Mouse (Mus musculus) testis, adult 2 months (tissue): ENCODE results near the gene Atf7ip2. TPM values are rescaled to one million over a fixed set of nuclear protein-coding genes. Genes with fewer than 3 reads are reported as not detected.
A peak's percentile ranks its signal among the peaks of the same experiment; 100 is the strongest.
"Not testable (repeated sequence)": the region's sequence is repeated elsewhere in the genome, so short reads cannot be mapped to it uniquely, and the experiment has no call there.

Experiments used
- H3K27ac ChIP-seq: fragments of 200-500 bp; 2 replicates; pipeline ENCODE4 v1.5.1; 2012; ENCODE audit warnings: low read depth, low read length; ENCODE audit not compliant: control insufficient read depth, insufficient read depth
- H3K27me3 ChIP-seq: fragments of 200-500 bp; 2 replicates; pipeline ENCODE4 v1.6.1; 2012; ENCODE audit warnings: mild to moderate bottlenecking, low read length, moderate library complexity; ENCODE audit not compliant: control insufficient read depth, insufficient read depth
- H3K36me3 ChIP-seq: fragments of 200-500 bp; 2 replicates; pipeline ENCODE4 v1.6.1; 2012; ENCODE audit warnings: mild to moderate bottlenecking, low read length; ENCODE audit not compliant: control insufficient read depth, insufficient read depth
- H3K4me1 ChIP-seq: fragments of 200-500 bp; 2 replicates; pipeline ENCODE4 v1.6.1; 2012; ENCODE audit warnings: low read length; ENCODE audit not compliant: control insufficient read depth, insufficient read depth
- H3K4me3 ChIP-seq: fragments of 200-500 bp; 2 replicates; pipeline ENCODE4 v1.5.1; 2012; ENCODE audit warnings: low read depth, mild to moderate bottlenecking, low read length, moderate library complexity, mixed read lengths; ENCODE audit not compliant: control insufficient read depth
- CTCF ChIP-seq: fragments of 200-500 bp; IDR thresholded peaks from 2 replicates; pipeline ENCODE4 v1.5.1; 2012; ENCODE audit warnings: low read depth, mild to moderate bottlenecking, inconsistent platforms, low read length, moderate library complexity; ENCODE audit not compliant: control insufficient read depth, insufficient read depth, insufficient replicate concordance
- POLR2A ChIP-seq: fragments of 200-500 bp; IDR thresholded peaks from 2 replicates; pipeline ENCODE4 v1.6.1; 2012; ENCODE audit warnings: low read depth, mild to moderate bottlenecking, inconsistent platforms, low read length, moderate library complexity; ENCODE audit not compliant: control insufficient read depth
- polyA plus RNA-seq: library from polyadenylated mRNA; depleted of rRNA; stranded (reverse); fragments of >200 nt; gene quantifications from 2 replicates; pipeline ENCODE4 v1.2.3, GENCODE M21; 2012

Atf7ip2 gene
- polyA plus RNA-seq, 1 experiment = 8.2 TPM

DNA sequence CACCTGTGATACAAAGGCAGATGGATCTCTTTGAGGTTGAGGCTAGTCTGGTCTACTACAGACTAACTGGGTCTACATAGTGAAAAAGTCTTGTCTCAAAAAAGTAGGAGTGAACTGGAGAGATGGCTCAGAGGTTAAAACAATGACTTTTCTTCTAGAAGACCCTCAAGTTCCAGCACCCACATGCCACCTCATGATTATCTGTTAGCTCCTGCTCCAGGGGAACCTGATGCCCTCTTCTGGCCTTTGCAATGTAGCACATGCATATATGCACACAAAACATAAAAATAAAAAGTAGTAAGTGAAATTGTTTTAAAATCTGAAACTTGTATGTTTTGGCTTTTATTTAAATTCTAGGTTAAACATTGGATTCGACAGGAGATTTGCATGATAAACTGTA is 16.3 kb downstream of the Atf7ip2 start:
- no peak overlapping the region for H3K27ac ChIP-seq
- H3K4me3 ChIP-seq = no peak overlapping the region
- H3K27me3 ChIP-seq = no peaks in the 10 kb centered on the region
- H3K4me1 ChIP-seq = no peaks in the 10 kb centered on the region
- H3K36me3 ChIP-seq = peaks cover 1% of the 10 kb centered on the region; the same call in 1 of the 2 replicates
- no peak for TF ChIP-seq CTCF
- TF ChIP-seq POLR2A = no peak

DNA sequence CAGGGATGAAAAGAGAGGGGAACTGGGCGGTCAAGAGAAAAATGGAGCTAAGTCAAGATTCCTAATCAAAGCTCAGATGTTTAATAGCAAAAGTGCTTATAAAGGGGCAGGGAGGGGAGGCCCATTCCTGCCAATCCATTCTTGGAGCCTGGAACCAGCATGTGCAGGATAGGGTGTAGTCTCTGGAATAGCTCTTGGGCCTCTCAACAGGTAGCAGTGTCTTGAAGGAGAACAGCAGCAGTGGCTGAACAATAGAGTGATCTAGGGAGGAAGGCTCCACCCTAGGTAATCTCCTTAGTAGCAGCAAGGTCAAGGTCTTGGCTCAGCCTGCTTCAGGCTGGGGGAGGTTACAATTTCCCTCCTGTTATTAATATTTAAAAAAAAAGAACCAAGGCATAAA is 23.9 kb downstream of the Atf7ip2 start:
- not testable (repeated sequence) for H3K27me3 ChIP-seq, H3K4me3 ChIP-seq, H3K27ac ChIP-seq, H3K4me1 ChIP-seq, H3K36me3 ChIP-seq

DNA sequence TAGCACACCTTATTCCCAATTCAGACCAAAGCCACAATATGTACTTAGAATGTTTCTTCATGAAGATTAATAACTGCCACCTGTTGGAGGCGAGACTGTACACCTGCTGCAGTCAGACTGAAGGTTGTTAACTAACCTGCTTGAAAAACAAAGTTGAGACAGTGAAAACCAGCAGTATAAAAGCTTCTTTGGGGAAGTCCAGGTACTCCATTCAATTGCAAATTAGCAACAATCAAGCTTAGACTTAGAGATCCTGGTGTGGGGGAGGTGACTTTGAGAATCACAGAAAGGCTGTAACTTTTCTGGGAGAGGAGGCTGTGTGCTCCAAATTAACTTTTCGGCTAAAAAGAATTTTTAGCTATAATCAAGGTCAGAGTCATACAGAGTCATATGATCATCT is 24.5 kb downstream of the Atf7ip2 start:
- not testable (repeated sequence) for H3K4me3 ChIP-seq, H3K4me1 ChIP-seq, H3K36me3 ChIP-seq

DNA sequence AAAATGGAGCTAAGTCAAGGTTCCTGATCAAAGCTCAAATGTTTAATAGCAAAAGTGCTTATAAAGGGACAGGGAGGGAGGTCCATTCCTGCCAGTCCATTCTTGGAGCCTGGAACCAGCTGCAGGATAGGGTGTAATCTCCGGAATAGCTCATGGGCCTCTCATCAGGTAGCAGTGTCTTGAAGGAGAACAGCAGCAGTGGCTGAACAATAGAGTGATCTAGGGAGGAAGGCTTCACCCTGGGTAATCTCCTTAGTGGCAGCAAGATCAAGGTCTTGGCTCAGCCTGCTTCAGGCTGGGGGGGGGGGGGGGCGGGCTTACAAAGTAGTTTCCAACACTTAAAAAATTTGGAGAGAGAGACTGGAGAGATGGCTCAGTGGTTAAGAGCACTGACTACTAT is 34.8 kb downstream of the Atf7ip2 start:
- Histone ChIP-seq H3K36me3 (no peaks in the 10 kb centered on the region), H3K4me3 (no peak overlapping the region), H3K27me3 (no peaks in the 10 kb centered on the region), H3K4me1 (no peaks in the 10 kb centered on the region), H3K27ac (no peak overlapping the region)
- TF ChIP-seq CTCF = no peak
- TF ChIP-seq POLR2A = no peak

More for the DNA sequence above, 24.5 kb downstream of the Atf7ip2 start:
- not testable (repeated sequence) for H3K27ac ChIP-seq, H3K27me3 ChIP-seq

DNA sequence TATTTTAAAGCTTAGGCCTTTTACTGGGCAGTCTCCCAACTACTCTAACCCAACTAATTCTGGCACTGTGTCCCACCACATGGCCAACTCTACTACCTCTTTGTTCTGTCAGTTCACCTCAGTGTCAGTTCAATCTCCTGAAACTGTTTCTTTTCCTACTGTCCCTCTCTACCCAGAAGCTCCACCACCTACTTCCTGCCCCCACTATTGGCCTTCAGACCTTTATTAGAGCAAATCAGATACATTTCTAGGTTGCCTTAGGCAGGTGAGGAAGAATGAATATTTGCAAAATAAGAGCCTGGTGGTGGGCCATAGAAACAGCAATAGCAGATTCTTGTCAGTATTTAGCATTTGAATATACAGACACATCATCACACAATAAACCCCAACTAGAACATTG is 44.1 kb downstream of the Atf7ip2 start:
- TF ChIP-seq CTCF = no peak
- TF ChIP-seq POLR2A = no peak
- H3K36me3 ChIP-seq = peaks cover 2% of the 10 kb centered on the region
- no peaks in the 10 kb centered on the region for H3K4me1 ChIP-seq
- no peak overlapping the region for H3K27ac ChIP-seq
- H3K27me3 ChIP-seq = no peaks in the 10 kb centered on the region
- H3K4me3 ChIP-seq = no peak overlapping the region

DNA sequence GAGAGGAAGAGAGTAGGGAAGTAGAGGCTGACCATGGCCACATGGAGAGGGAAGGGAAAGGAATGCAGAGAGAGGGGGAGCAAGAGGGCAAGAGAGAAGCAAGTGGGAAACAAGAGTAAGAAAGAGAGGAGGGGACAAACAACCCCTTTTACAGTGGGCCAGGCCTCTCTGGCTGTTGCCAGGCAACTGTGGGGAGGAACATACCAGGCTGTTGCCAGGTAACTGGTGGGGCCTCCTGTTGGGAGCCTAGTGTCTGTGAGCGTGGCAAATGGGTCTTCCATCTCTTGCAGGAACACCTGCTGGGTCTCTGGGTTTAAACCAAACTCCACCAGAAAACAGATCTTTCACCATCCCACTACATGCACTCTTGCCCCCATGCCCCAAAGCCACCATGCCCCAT is 61.5 kb downstream of the Atf7ip2 start:
- Histone ChIP-seq H3K36me3 (no peaks in the 10 kb centered on the region), H3K4me3 (peak overlapping the region; percentile 21), H3K27me3 (no peaks in the 10 kb centered on the region), H3K4me1 (no peaks in the 10 kb centered on the region), H3K27ac (no peak overlapping the region)
- no peak for TF ChIP-seq CTCF
- TF ChIP-seq POLR2A = no peak

DNA sequence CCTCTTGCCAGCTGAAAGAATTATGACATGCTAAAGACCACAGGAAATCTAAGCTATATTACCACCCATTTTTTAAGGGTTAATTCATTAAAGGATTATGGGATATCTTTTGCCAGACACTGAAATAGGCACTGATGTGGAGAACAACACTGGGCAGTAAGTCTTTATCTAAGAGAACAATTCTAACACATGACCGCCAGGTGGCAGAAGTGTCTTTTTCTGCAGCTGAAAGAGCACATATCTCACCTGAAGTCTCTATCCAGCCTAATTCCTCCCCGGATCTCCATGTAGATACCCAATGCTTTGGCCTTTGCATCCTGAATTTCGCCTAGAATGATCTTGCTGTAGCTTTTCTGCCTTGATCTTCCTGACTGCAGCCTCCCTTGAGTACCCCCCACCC is 79.7 kb downstream of the Atf7ip2 start:
- no peak overlapping the region for H3K27ac ChIP-seq
- H3K4me1 ChIP-seq = no peaks in the 10 kb centered on the region
- no peaks in the 10 kb centered on the region for H3K27me3 ChIP-seq
- H3K4me3 ChIP-seq = no peak overlapping the region
- H3K36me3 ChIP-seq = no peaks in the 10 kb centered on the region
- TF ChIP-seq POLR2A (no peak), CTCF (no peak)

DNA sequence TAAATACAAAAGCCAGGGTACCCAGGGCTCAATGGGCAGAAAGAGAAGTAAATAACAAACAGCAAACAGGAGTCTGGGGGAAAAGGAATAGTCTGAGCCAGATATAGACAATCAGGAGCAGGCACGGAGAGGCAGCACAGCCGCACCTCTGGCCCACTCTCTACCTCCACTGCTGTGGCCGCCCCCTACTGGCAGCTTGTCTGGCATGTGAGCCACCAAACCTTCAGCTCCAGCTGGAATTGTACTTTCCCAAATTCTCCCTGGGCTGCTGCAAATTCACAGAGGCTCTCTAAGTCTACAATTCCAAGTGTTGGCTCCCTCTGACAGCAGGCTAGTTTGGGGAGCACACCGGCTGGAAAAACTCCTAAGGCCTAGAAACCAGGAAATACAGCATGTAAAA is 82.0 kb downstream of the Atf7ip2 start:
- no peaks in the 10 kb centered on the region for H3K27me3 ChIP-seq
- H3K36me3 ChIP-seq = no peaks in the 10 kb centered on the region
- no peak overlapping the region for H3K27ac ChIP-seq
- TF ChIP-seq POLR2A (no peak), CTCF (peak; percentile 21; the same call in 1 of the 2 replicates)
- no peak overlapping the region for H3K4me3 ChIP-seq
- no peaks in the 10 kb centered on the region for H3K4me1 ChIP-seq

DNA sequence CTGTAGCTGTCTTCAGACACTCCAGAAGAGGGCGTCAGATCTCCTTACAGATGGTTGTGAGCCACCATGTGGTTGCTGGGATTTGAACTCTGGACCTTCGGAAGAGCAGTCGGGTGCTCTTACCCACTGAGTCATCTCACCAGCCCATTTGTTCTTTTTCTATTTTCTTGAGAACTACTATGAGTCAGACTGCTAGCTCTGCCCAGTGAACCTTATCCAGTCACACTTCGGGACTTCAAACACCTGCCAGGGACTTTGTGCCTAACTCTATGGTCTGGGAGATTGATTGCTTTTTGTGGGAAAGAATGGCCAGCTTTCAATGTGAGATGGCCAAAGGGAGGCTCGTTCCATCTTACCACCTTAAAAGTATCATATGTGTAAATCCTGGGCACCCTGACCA is 84.3 kb downstream of the Atf7ip2 start:
- not testable (repeated sequence) for H3K27me3 ChIP-seq, H3K27ac ChIP-seq, H3K4me1 ChIP-seq, H3K4me3 ChIP-seq, H3K36me3 ChIP-seq
